Mouse (Mus musculus) small intestine, adult 10 weeks (tissue): Measurements from ENCODE around the gene Ccdc88a. TPM values are rescaled to one million over a fixed set of nuclear protein-coding genes. Genes with fewer than 3 reads are reported as not detected.

Experiments used
- polyA plus RNA-seq: library from polyadenylated mRNA; stranded (reverse); fragments of 350-450 nt; fragmentation: Illumina TruSeq; extraction: RNeasy Lipid Tissue Mini Kit (QIAGEN cat#74804); gene quantifications from one replicate; pipeline ENCODE4 v1.2.3, GENCODE M21; 2014; ENCODE audit warnings: low replicate concordance

The Ccdc88a gene
- 4.5 TPM for polyA plus RNA-seq

DNA sequence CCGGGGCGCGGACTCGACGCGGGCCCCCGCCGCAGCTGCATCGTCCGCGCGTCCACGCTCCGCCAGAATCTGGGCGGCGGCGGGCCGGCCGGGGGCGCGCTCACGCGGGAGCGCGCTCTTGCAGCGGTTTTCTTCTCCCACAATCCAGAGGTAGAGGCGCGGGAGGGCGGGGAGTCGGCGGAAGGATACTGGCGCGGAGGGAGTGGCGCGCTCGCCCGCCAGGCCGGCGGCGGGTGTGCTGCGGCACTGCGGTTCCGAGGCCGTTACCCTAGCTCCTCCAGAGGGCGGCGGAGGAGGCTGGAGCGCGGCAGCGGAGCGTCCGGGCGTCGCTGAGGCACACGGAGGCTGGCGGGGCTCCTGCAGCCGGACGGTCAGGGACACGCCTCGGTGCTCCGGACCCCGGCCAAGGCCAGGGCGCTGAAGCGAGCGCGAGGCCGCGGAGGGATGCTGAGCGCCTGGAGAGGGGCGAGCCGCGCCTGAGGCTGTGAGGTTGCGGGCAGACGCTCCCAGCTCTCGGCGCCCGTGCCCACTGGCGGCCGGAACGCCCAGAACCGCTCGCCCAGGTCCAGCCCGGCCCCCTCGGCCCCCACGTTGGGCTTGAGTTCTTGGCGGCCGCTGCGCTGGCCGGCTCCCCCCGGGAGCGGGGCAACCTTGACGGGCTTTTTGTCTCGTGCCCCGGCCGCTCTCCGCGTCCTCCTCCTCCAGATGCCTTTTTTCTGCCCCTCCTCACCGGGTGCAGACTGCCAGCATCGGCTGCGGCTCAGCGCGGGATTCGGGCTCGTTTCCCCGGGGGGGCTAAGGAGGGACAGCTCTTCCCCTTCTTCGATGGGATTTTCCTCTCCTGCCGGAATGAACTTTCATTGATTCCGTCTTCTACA, at the start of gene Ccdc88a:
Ccdc88a (plus strand) TSS at position 263 of the 878 bp plus-strand sequence.

DNA sequence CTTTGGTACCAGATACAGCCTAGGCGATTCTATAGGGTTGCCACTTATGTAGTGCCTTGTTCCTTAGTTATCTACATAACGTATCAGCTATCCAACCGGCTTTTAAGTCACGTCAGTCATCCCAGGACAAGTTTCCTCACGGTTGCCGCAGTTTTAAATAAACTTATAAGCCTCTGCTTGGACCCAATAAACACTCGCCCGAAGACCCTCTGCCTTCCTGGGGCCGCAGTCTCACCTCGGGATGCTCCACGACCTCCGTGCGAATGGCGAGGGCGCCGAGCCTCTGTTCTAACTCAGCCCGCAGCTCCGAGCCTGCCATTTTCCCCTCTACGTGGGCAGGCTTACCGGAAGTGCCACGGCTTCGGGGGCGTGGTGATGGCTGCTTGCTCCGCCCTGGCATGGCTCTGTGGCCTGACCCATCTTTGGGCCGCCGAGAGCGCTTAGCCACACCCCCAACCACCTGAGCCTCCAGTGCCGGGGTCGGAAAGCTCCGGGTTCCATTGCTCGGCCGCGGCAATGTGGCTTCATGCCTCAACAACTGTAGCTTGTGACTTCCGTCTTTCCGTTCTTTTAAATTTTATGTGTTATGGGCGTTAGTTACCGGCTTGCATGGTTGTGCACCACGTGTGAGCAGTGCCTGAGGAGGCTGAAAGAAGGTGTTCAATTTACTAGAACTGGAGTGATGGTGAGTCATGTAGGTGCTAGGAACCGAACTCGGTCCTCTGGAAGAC, 141.4 kb downstream of the Ccdc88a start, which contains the start of gene Prorsd1:
Prorsd1 (minus strand) TSS at position 352 of the 731 bp plus-strand sequence.

DNA sequence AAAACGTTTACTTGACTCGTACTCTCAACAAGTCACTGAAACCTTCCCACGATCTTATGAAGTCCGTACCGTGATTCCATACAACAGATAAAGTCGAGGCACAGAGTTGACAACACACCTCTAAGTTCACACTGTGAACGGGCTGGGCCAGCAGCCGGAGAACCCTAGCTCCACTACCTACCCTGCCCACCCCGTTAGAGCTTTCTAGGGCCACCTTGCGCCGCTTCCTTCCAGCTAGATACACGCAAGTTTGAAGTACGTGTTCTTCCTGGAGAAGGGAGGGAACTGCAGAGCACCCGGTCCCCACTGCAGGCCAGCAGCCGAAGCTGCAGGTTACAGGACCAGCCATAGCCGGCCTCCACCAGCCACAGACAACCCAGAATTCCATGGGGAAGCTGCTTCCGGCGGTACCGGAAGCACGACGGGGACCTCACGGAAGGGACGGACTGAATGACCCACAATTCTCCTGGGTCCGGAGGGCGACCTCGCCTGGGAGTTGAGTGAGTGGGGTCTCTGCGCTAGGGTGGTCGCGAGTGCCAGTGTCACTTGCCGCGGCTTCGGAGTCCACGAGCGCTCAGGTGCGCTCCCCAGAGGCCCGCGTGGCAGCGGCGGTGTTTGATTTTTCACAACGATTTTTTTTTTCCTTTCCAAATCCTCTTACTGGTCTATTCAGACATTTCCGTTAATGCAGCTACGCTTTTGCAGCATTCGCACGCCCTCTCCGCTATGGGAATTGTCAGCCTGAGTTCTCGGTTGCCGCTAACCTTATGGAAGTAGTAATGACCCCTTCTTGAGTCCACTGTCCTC, 152.7 kb downstream of the Ccdc88a start, which contains the start of gene Mtif2:
Mtif2 (plus strand) TSS at position 421 of the 807 bp plus-strand sequence.

DNA sequence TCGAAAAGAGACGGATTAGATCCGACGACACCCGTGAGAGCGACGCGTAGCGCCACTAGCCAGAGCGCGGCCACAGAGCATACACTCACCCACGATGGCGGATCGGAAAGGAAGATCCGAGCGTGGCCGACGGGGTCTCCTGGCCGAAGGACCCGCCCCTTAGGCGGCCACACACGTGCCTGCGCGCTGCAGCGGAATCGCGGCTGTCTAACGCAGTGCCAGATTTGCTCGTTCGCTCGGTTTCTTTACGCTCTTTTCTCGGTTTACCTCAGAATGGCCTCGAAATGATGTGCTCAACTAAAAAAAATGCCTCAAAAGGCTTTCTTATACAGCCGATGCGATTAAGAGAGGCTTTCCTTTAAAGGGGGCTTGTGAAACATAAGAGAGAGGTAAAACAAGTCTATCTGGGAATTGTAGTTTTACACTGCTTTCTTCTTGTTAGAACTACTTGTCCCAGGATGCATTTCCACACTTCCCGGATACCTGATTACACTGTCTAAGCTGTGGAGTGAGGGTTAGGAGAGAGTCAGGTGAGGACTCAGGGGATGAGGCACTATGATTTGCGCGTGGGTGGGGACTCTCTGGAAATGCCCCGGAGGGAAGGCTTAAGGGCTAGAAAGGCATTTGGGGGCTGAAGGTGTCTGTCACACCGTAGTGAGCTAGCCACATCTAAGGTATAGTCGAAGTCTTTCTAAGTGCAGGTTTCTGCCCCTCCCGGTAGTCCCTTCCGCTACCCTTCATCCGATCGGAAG, 174.5 kb downstream of the Ccdc88a start, which contains the start of the genes Clhc1 and Rps27a:
Clhc1 (plus strand) TSS at position 199 of the 752 bp plus-strand sequence.
Rps27a (minus strand) TSS at position 358 of the 752 bp plus-strand sequence.

Other genes with a start within 250 kb of the Ccdc88a start
- gene Pnpt1, start 242.9 kb upstream of the Ccdc88a start, polyA plus RNA-seq = 107 TPM
- 212 TPM for gene Ppp4r3b, start 200.8 kb upstream of the Ccdc88a start, polyA plus RNA-seq
- gene Cfap36, start 126.2 kb upstream of the Ccdc88a start, polyA plus RNA-seq = 20.6 TPM
- gene Prorsd1, start 141.4 kb downstream of the Ccdc88a start, polyA plus RNA-seq = 36.2 TPM
- 86.0 TPM for gene Mtif2, start 152.8 kb downstream of the Ccdc88a start, polyA plus RNA-seq
- gene Clhc1, start 174.3 kb downstream of the Ccdc88a start, polyA plus RNA-seq = 0.74 TPM
- gene Rps27a, start 174.5 kb downstream of the Ccdc88a start, polyA plus RNA-seq = 1,022 TPM